Mouse (Mus musculus) hindbrain, embryonic 15.5 days (tissue): Measurements from ENCODE around the gene 1810049J17Rik. TPM values are rescaled to one million over a fixed set of nuclear protein-coding genes. Genes with fewer than 3 reads are reported as not detected.

ENCODE experiments used
- ATAC-seq: fragments of 200-750 bp; cut with Nextera tagmentation; 2 replicates; pipeline ENCODE4 v1.8.0; 2017; ENCODE audit warnings: low read depth, moderate number of reproducible peaks, moderate TSS enrichment; ENCODE audit not compliant: low FRiP score
- H3K27ac ChIP-seq: fragments of 300-500 bp; sonication (generic); replicated peaks from 2 replicates; pipeline ENCODE4 v1.5.1; 2015; ENCODE audit warnings: mild to moderate bottlenecking, inconsistent platforms
- H3K27me3 ChIP-seq: fragments of 300-500 bp; sonication (generic); 2 replicates; pipeline ENCODE4 v1.6.1; 2015; ENCODE audit warnings: control low read depth, inconsistent platforms
- H3K36me3 ChIP-seq: fragments of 300-500 bp; sonication (generic); 2 replicates; pipeline ENCODE4 v1.6.1; 2015; ENCODE audit warnings: control low read depth, inconsistent platforms
- H3K4me1 ChIP-seq: fragments of 300-500 bp; sonication (generic); replicated peaks from 2 replicates; pipeline ENCODE4 v1.6.1; 2015; ENCODE audit warnings: control low read depth, inconsistent platforms
- H3K4me2 ChIP-seq: fragments of 300-500 bp; sonication (generic); 2 replicates; pipeline ENCODE4 v1.6.1; 2015; ENCODE audit warnings: moderate library complexity, mild to moderate bottlenecking, inconsistent platforms
- H3K4me3 ChIP-seq: fragments of 300-500 bp; sonication (generic); 2 replicates; pipeline ENCODE4 v1.5.1; 2015; ENCODE audit warnings: mild to moderate bottlenecking, inconsistent platforms
- H3K9ac ChIP-seq: fragments of 300-500 bp; sonication (generic); 2 replicates; pipeline ENCODE4 v1.6.1; 2015; ENCODE audit warnings: inconsistent platforms
- H3K9me3 ChIP-seq: fragments of 300-500 bp; sonication (generic); 2 replicates; pipeline ENCODE4 v1.6.1; 2016; ENCODE audit warnings: control low read depth, inconsistent platforms
- WGBS: fragments of 180-500 bp; shearing (Covaris S2); methylation state at CpG from one replicate; pipeline ENCODE4 v1.1.7; 2015; 5-methylcytosine and 5-hydroxymethylcytosine counted together
- polyA plus RNA-seq: library from polyadenylated mRNA; unstranded; fragments of >200 nt; fragmentation: Nextera tagmentation; extraction: Ambion mirVana; gene quantifications from 2 replicates; pipeline ENCODE4 v1.2.1, GENCODE M21; 2015

Gene 1810049J17Rik
- polyA plus RNA-seq, 1 experiment from 2014 or later = 0.82 TPM

- H3K27me3 ChIP-seq = no peaks in the 10 kb centered on the region
- H3K4me2 ChIP-seq = no peak overlapping the region
- no peaks in the 10 kb centered on the region for H3K4me1 ChIP-seq
- H3K4me3 ChIP-seq = no peak overlapping the region
- ATAC-seq = no peak
- no peaks in the 10 kb centered on the region for H3K9me3 ChIP-seq
- no peak overlapping the region for H3K27ac ChIP-seq
- H3K36me3 ChIP-seq = no peaks in the 10 kb centered on the region
- WGBS = 86% methylated on average over 7 of the region's 7 CpGs
- no peak overlapping the region for H3K9ac ChIP-seq
Observed at GRCm38 (mm10) chr15:12298231-12298737, 23.4 kb downstream of the 1810049J17Rik start.

GRCm38 (mm10) chr15:12296228-12296627, 25.5 kb downstream of the 1810049J17Rik start:
- no peak for ATAC-seq
- no peaks in the 10 kb centered on the region for H3K9me3 ChIP-seq
- no peak overlapping the region for H3K4me3 ChIP-seq
- no peaks in the 10 kb centered on the region for H3K36me3 ChIP-seq
- H3K4me2 ChIP-seq = no peak overlapping the region
- H3K27ac ChIP-seq = no peak overlapping the region
- 66% methylated on average over 2 of the region's 2 CpGs for WGBS
- H3K4me1 ChIP-seq = no peaks in the 10 kb centered on the region
- H3K9ac ChIP-seq = no peak overlapping the region
- no peaks in the 10 kb centered on the region for H3K27me3 ChIP-seq

GRCm38 (mm10) chr15:12291757-12292156, 29.9 kb downstream of the 1810049J17Rik start:
- no peak for ATAC-seq
- H3K36me3 ChIP-seq = no peaks in the 10 kb centered on the region
- no peaks in the 10 kb centered on the region for H3K4me1 ChIP-seq
- H3K9me3 ChIP-seq = no peaks in the 10 kb centered on the region
- no peak overlapping the region for H3K27ac ChIP-seq
- no peak overlapping the region for H3K4me3 ChIP-seq
- WGBS = 83% methylated on average over 2 of the region's 2 CpGs
- H3K27me3 ChIP-seq = no peaks in the 10 kb centered on the region
- no peak overlapping the region for H3K4me2 ChIP-seq
- H3K9ac ChIP-seq = no peak overlapping the region

GRCm38 (mm10) chr15:12290330-12290729, 31.4 kb downstream of the 1810049J17Rik start:
- no peak overlapping the region for H3K4me2 ChIP-seq
- no peak overlapping the region for H3K9ac ChIP-seq
- H3K4me3 ChIP-seq = no peak overlapping the region
- no peaks in the 10 kb centered on the region for H3K9me3 ChIP-seq
- ATAC-seq = no peak
- 87% methylated on average over 7 of the region's 7 CpGs for WGBS
- no peak overlapping the region for H3K27ac ChIP-seq
- H3K27me3 ChIP-seq = no peaks in the 10 kb centered on the region
- H3K4me1 ChIP-seq = no peaks in the 10 kb centered on the region
- no peaks in the 10 kb centered on the region for H3K36me3 ChIP-seq

- no peaks in the 10 kb centered on the region for H3K4me1 ChIP-seq
- H3K27ac ChIP-seq = no peak overlapping the region
- no peaks in the 10 kb centered on the region for H3K9me3 ChIP-seq
- no peak overlapping the region for H3K4me3 ChIP-seq
- no peaks in the 10 kb centered on the region for H3K36me3 ChIP-seq
- no peak overlapping the region for H3K9ac ChIP-seq
- no peaks in the 10 kb centered on the region for H3K27me3 ChIP-seq
- WGBS = 79% methylated on average over 5 of the region's 5 CpGs
- ATAC-seq = no peak
- H3K4me2 ChIP-seq = no peak overlapping the region
Observed at GRCm38 (mm10) chr15:12285535-12285809, 36.2 kb downstream of the 1810049J17Rik start.

- no peak for ATAC-seq
- Histone ChIP-seq H3K9ac (no peak overlapping the region), H3K4me2 (no peak overlapping the region), H3K27me3 (no peaks in the 10 kb centered on the region), H3K4me1 (no peaks in the 10 kb centered on the region), H3K4me3 (no peak overlapping the region), H3K36me3 (no peaks in the 10 kb centered on the region), H3K9me3 (no peaks in the 10 kb centered on the region), H3K27ac (no peak overlapping the region)
- 81% methylated on average over 6 of the region's 6 CpGs for WGBS
Observed at GRCm38 (mm10) chr15:12284794-12285534, 36.7 kb downstream of the 1810049J17Rik start.

GRCm38 (mm10) chr15:12279816-12280215, 41.9 kb downstream of the 1810049J17Rik start:
- Histone ChIP-seq H3K27ac (no peak overlapping the region), H3K4me1 (no peaks in the 10 kb centered on the region), H3K4me2 (no peak overlapping the region), H3K36me3 (no peaks in the 10 kb centered on the region), H3K27me3 (no peaks in the 10 kb centered on the region), H3K9me3 (no peaks in the 10 kb centered on the region), H3K4me3 (no peak overlapping the region), H3K9ac (no peak overlapping the region)
- ATAC-seq = no peak
- WGBS = 89% methylated on average over 1 of the region's 1 CpGs

GRCm38 (mm10) chr15:12275091-12275623, 46.5 kb downstream of the 1810049J17Rik start:
- no peaks in the 10 kb centered on the region for H3K4me1 ChIP-seq
- no peak for ATAC-seq
- no peak overlapping the region for H3K4me2 ChIP-seq
- H3K36me3 ChIP-seq = peaks cover 12% of the 10 kb centered on the region
- no peaks in the 10 kb centered on the region for H3K27me3 ChIP-seq
- H3K27ac ChIP-seq = no peak overlapping the region
- no peak overlapping the region for H3K4me3 ChIP-seq
- no peaks in the 10 kb centered on the region for H3K9me3 ChIP-seq
- 77% methylated on average over 4 of the region's 4 CpGs for WGBS
- H3K9ac ChIP-seq = no peak overlapping the region

GRCm38 (mm10) chr15:12274053-12274769, 47.5 kb downstream of the 1810049J17Rik start:
- no peak overlapping the region for H3K27ac ChIP-seq
- H3K4me3 ChIP-seq = no peak overlapping the region
- H3K27me3 ChIP-seq = no peaks in the 10 kb centered on the region
- no peak overlapping the region for H3K9ac ChIP-seq
- no peaks in the 10 kb centered on the region for H3K4me1 ChIP-seq
- 63% methylated on average over 4 of the region's 4 CpGs for WGBS
- no peak; the same call in 1 of the 2 replicates for ATAC-seq
- no peak overlapping the region for H3K4me2 ChIP-seq
- H3K36me3 ChIP-seq = peaks cover 20% of the 10 kb centered on the region
- no peaks in the 10 kb centered on the region for H3K9me3 ChIP-seq

GRCm38 (mm10) chr15:12273325-12274052, 48.2 kb downstream of the 1810049J17Rik start:
- H3K36me3 ChIP-seq = peaks cover 20% of the 10 kb centered on the region
- no peak overlapping the region for H3K4me2 ChIP-seq
- H3K9ac ChIP-seq = no peak overlapping the region
- ATAC-seq = no peak
- no peaks in the 10 kb centered on the region for H3K9me3 ChIP-seq
- 85% methylated on average over 12 of the region's 12 CpGs for WGBS
- no peak overlapping the region for H3K27ac ChIP-seq
- no peaks in the 10 kb centered on the region for H3K27me3 ChIP-seq
- no peaks in the 10 kb centered on the region for H3K4me1 ChIP-seq
- no peak overlapping the region for H3K4me3 ChIP-seq
